Comparison of ENCODE assay signal across 11 mouse cellular contexts in genomic region chr4:128688513-128688913, GRCm38 (mm10). TPM values are rescaled to one million over a fixed set of nuclear protein-coding genes. Genes with fewer than 3 reads are reported as not detected.
DNase-seq lines count a peak whose midpoint lies in the region; ATAC-seq and TF ChIP-seq lines count a peak whose summit lies in the region.
"Had no signal": no experiment of that assay in that cellular context is flagged by ENCODE, and none has a peak within 500 bp of the region (broad histone marks: within the 10 kb centered on the region; RNA-seq: fewer than 3 reads in every experiment).

No protein-coding gene starts in this region.

- TF ChIP-seq CTCF in cortical plate, adult 2 months (IDR thresholded peaks at IDR 0.05; ENCODE audit: extremely low read depth, insufficient read depth, low read length), result no peak
- TF ChIP-seq CTCF in hindbrain, postnatal 0 days (IDR thresholded peaks at IDR 0.05; ENCODE audit: low read depth), result no peak
- no peak for TF ChIP-seq CTCF in lung, postnatal 0 days (IDR thresholded peaks at IDR 0.05)

- 0 out of 2 replicates have a peak, but pooled peaks have one; percentile 51 for ATAC-seq in midbrain, embryonic 13.5 days
- peak; percentile 68 for ATAC-seq in hindbrain, postnatal 0 days
- ATAC-seq in neural tube, embryonic 14.5 days (ENCODE audit: low read depth), result peak; percentile 65
- no peak for ATAC-seq in lung, postnatal 0 days

- DNase-seq in midbrain, embryonic 10.5 days (ENCODE audit: low spot score), result no peak
- DNase-seq in hindbrain, postnatal 0 days (ENCODE audit: low spot score), result peak; percentile 82
- DNase-seq in cerebellum, adult 8-10 months, result no peak
- DNase-seq in lung, postnatal 0 days (ENCODE audit: low spot score), result no peak
- no peak for DNase-seq in kidney, adult 8-10 months
- DNase-seq: left cerebral cortex, postnatal 4 days had no signal

- H3K9me3 ChIP-seq in midbrain, embryonic 13.5 days, result no peaks in the 10 kb centered on the region
- H3K9me3 ChIP-seq in midbrain, embryonic 10.5 days (replicated peaks), result peaks cover 7% of the 10 kb centered on the region; the same call in 1 of the 2 replicates
- H3K9me3 ChIP-seq in hindbrain, postnatal 0 days (ENCODE audit: low read length), result no peaks in the 10 kb centered on the region
- H3K9me3 ChIP-seq in neural tube, embryonic 14.5 days (ENCODE audit: control insufficient read depth, low read length), result no peaks in the 10 kb centered on the region
- no peaks in the 10 kb centered on the region for H3K9me3 ChIP-seq in lung, postnatal 0 days (ENCODE audit: low read length)
- H3K9me3 ChIP-seq: embryonic facial prominence, embryonic 13.5 days; heart, embryonic 15.5 days had no signal

- TF ChIP-seq POLR2A in cortical plate, adult 2 months (IDR thresholded peaks at IDR 0.05; ENCODE audit: extremely low read depth, insufficient read depth, low read length), result no peak

- H3K4me2 ChIP-seq in midbrain, embryonic 13.5 days (replicated peaks), result no peak overlapping the region
- peak overlapping the region; percentile 47 for H3K4me2 ChIP-seq in hindbrain, postnatal 0 days (ENCODE audit: low read depth, low read length)
- peak overlapping the region; percentile 43 for H3K4me2 ChIP-seq in neural tube, embryonic 14.5 days (ENCODE audit: low read depth, low read length)
- H3K4me2 ChIP-seq in lung, postnatal 0 days (replicated peaks; ENCODE audit: low read depth, low read length), result no peak overlapping the region
- H3K4me2 ChIP-seq: embryonic facial prominence, embryonic 13.5 days; heart, embryonic 15.5 days had no signal

- peak overlapping the region; percentile 16; the same call in 1 of the 2 replicates for H3K4me3 ChIP-seq in midbrain, embryonic 13.5 days (replicated peaks)
- H3K4me3 ChIP-seq in midbrain, embryonic 10.5 days, result no peak overlapping the region
- peak overlapping the region; percentile 8; the same call in 1 of the 2 replicates for H3K4me3 ChIP-seq in cortical plate, adult 2 months (ENCODE audit: insufficient read depth, low read length)
- peak overlapping the region; percentile 18; the same call in 1 of the 2 replicates for H3K4me3 ChIP-seq in hindbrain, postnatal 0 days (ENCODE audit: low read length)
- peak overlapping the region; percentile 18 for H3K4me3 ChIP-seq in neural tube, embryonic 14.5 days (ENCODE audit: low read depth, low read length)
- no peak overlapping the region for H3K4me3 ChIP-seq in lung, postnatal 0 days (ENCODE audit: low read depth, low read length)
- H3K4me3 ChIP-seq: embryonic facial prominence, embryonic 13.5 days; heart, embryonic 15.5 days had no signal

- peak overlapping the region; percentile 64 for H3K27ac ChIP-seq in midbrain, embryonic 13.5 days
- no peak overlapping the region for H3K27ac ChIP-seq in midbrain, embryonic 10.5 days (replicated peaks)
- H3K27ac ChIP-seq in cortical plate, adult 2 months (ENCODE audit: insufficient read depth, low read length), result no peak overlapping the region
- H3K27ac ChIP-seq in hindbrain, postnatal 0 days, result peak overlapping the region; percentile 58; the same call in 1 of the 2 replicates
- H3K27ac ChIP-seq in neural tube, embryonic 14.5 days (ENCODE audit: low read depth, low read length), result peak overlapping the region; percentile 70
- H3K27ac ChIP-seq in lung, postnatal 0 days (ENCODE audit: low read length), result no peak overlapping the region
- H3K27ac ChIP-seq: embryonic facial prominence, embryonic 13.5 days; heart, embryonic 15.5 days had no signal

- 53% methylated on average over 6 of the region's 6 CpGs for WGBS in midbrain, embryonic 13.5 days
- WGBS in midbrain, embryonic 10.5 days, result 68% methylated on average over 6 of the region's 6 CpGs
- 35% methylated on average over 6 of the region's 6 CpGs for WGBS in hindbrain, postnatal 0 days
- 9% methylated on average over 6 of the region's 6 CpGs for WGBS in neural tube, embryonic 14.5 days
- WGBS in lung, postnatal 0 days, result 50% methylated on average over 6 of the region's 6 CpGs

- no peaks in the 10 kb centered on the region for H3K27me3 ChIP-seq in midbrain, embryonic 13.5 days
- H3K27me3 ChIP-seq in midbrain, embryonic 10.5 days (ENCODE audit: low read depth, poor library complexity, severe bottlenecking), result no peaks in the 10 kb centered on the region
- H3K27me3 ChIP-seq in hindbrain, postnatal 0 days (ENCODE audit: insufficient read depth, low read length), result no peaks in the 10 kb centered on the region
- no peaks in the 10 kb centered on the region for H3K27me3 ChIP-seq in neural tube, embryonic 14.5 days (ENCODE audit: control insufficient read depth, insufficient read depth, low read length)
- H3K27me3 ChIP-seq in lung, postnatal 0 days (replicated peaks; ENCODE audit: insufficient read depth, low read length), result no peaks in the 10 kb centered on the region
- H3K27me3 ChIP-seq: embryonic facial prominence, embryonic 13.5 days had no signal

- TF ChIP-seq EP300 in lung, postnatal 0 days (IDR thresholded peaks at IDR 0.05), result no peak

- H3K36me3 ChIP-seq in midbrain, embryonic 13.5 days, result no peaks in the 10 kb centered on the region
- H3K36me3 ChIP-seq in midbrain, embryonic 10.5 days, result no peaks in the 10 kb centered on the region
- H3K36me3 ChIP-seq in hindbrain, postnatal 0 days (ENCODE audit: insufficient read depth, low read length), result no peaks in the 10 kb centered on the region
- no peaks in the 10 kb centered on the region for H3K36me3 ChIP-seq in neural tube, embryonic 14.5 days (ENCODE audit: control insufficient read depth, insufficient read depth, low read length)
- H3K36me3 ChIP-seq in lung, postnatal 0 days (ENCODE audit: insufficient read depth, low read length), result no peaks in the 10 kb centered on the region
- H3K36me3 ChIP-seq: embryonic facial prominence, embryonic 13.5 days; heart, embryonic 15.5 days had no signal

- H3K4me1 ChIP-seq in midbrain, embryonic 13.5 days (replicated peaks), result peaks cover 62% of the 10 kb centered on the region
- peaks cover 53% of the 10 kb centered on the region for H3K4me1 ChIP-seq in midbrain, embryonic 10.5 days
- H3K4me1 ChIP-seq in cortical plate, adult 2 months (ENCODE audit: control insufficient read depth, insufficient read depth, low read length), result peaks cover 11% of the 10 kb centered on the region
- H3K4me1 ChIP-seq in hindbrain, postnatal 0 days (ENCODE audit: insufficient read depth, low read length), result peaks cover 20% of the 10 kb centered on the region
- peaks cover 55% of the 10 kb centered on the region for H3K4me1 ChIP-seq in neural tube, embryonic 14.5 days (ENCODE audit: control insufficient read depth, insufficient read depth, low read length)
- peaks cover 5% of the 10 kb centered on the region; the same call in 1 of the 2 replicates for H3K4me1 ChIP-seq in lung, postnatal 0 days (ENCODE audit: insufficient read depth, low read depth, low read length)

- H3K9ac ChIP-seq in midbrain, embryonic 13.5 days (replicated peaks), result 0 out of 2 replicates have a peak overlapping the region, but pooled peaks have one; percentile 52
- H3K9ac ChIP-seq in hindbrain, postnatal 0 days (replicated peaks; ENCODE audit: low read length), result peak overlapping the region; percentile 40; the same call in 1 of the 2 replicates
- H3K9ac ChIP-seq in neural tube, embryonic 14.5 days (replicated peaks; ENCODE audit: low read depth, low read length), result 0 out of 2 replicates have a peak overlapping the region, but pooled peaks have one; percentile 8
- no peak overlapping the region for H3K9ac ChIP-seq in lung, postnatal 0 days (replicated peaks; ENCODE audit: low read depth)
- H3K9ac ChIP-seq: heart, embryonic 15.5 days had no signal

RNA-seq across cellular contexts. Expression of gene Phc2, which starts 34.0 kb away (rescaled TPM):
- polyA plus RNA-seq in midbrain, embryonic 13.5 days (2015; fragmentation: Nextera tagmentation; extraction: Ambion mirVana), result 30.0 and 36.1 TPM in 2 replicates
- 20.8 and 30.0 TPM in 2 replicates for polyA plus RNA-seq in midbrain, embryonic 10.5 days (2016; fragmentation: Nextera tagmentation; extraction: Ambion mirVana)
- 88.5 and 92.4 TPM in 2 replicates for polyA plus RNA-seq in cortical plate, adult 2 months (2012; rRNA removed)
- total RNA-seq in hindbrain, postnatal 0 days (2014; rRNA removed), result 103 and 125 TPM in 2 replicates
- polyA plus RNA-seq in hindbrain, postnatal 0 days (2015; fragmentation: Nextera tagmentation; extraction: Ambion mirVana), result 46.1 and 50.7 TPM in 2 replicates
- polyA plus RNA-seq in neural tube, embryonic 14.5 days (2014; fragmentation: Nextera tagmentation; extraction: Ambion mirVana), result 31.9 and 48.8 TPM in 2 replicates
- 53.6 and 56.3 TPM in 2 replicates for polyA plus RNA-seq in lung, postnatal 0 days (2015; fragmentation: Nextera tagmentation; extraction: Ambion mirVana)

Comparison
In these comparisons a context has a peak if more than half of its experiments do, and no peak if none do; other contexts are left out.
1. H3K27ac ChIP-seq: peak in midbrain, embryonic 13.5 days (single experiment), hindbrain, postnatal 0 days (single experiment) and neural tube, embryonic 14.5 days (single experiment); none in midbrain, embryonic 10.5 days (single experiment), cortical plate, adult 2 months (single experiment) and lung, postnatal 0 days (single experiment).
2. H3K4me3 ChIP-seq: peak in midbrain, embryonic 13.5 days (single experiment), cortical plate, adult 2 months (single experiment), hindbrain, postnatal 0 days (single experiment) and neural tube, embryonic 14.5 days (single experiment); none in midbrain, embryonic 10.5 days (single experiment) and lung, postnatal 0 days (single experiment).
3. H3K4me2 ChIP-seq: peak in hindbrain, postnatal 0 days (single experiment) and neural tube, embryonic 14.5 days (single experiment); none in midbrain, embryonic 13.5 days (single experiment) and lung, postnatal 0 days (single experiment).